Mouse (Mus musculus) neural tube, embryonic 10.5 days (tissue): ENCODE measurements around the gene Kif13a.

Source experiments
- DNase-seq: peaks from one replicate; pipeline ENCODE4 v3.0.0-alpha.2; 2017; ENCODE audit warnings: low spot score; ENCODE audit errors: extremely low spot score

Gene Kif13a

GRCm38 (mm10) chr13:46735219-46735807 is 194.4 kb downstream of the Kif13a start:
- DNase-seq: no peak

DNA sequence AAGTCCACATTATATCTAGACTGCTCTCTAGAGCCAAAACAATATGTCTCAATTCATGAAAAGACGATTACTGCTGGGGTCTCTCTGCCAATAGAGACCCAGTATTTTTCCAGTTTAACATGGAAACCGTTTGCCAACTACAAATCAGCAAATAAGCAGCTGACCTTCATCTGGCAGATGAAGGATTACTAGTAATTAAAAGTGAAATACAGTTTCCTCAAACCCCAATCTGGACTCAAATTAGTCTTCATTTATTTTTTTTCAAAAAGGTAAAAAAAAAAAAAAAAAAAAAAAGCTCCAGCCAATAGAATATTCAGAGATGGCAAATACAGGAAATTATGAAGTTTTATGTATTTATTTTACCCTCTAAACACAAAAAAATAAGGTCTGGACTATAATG is 199.7 kb downstream of the Kif13a start:
- no peak for DNase-seq

DNA sequence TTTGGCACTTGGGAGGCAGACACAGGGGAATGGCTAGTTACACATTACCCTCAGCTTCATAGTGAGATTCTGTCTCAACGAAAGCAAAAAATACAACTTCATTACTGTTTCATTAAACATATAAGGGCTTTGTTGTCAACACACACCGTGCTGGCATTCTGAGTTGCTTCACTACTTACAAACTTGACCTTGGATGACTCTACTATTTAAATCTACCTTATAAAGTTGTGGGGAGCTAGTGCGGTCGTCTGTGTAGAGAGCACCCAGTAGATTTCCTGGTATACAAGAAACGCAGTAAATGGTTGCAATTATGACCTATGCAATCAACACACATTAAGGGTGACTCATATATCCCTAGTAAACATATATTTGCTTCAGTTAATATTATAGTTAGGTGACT is 201.3 kb downstream of the Kif13a start:
- DNase-seq: no peak

GRCm38 (mm10) chr13:46727837-46728268 is 201.8 kb downstream of the Kif13a start, which contains the start of gene Nup153:
Nup153 (minus strand) TSS chr13:46727940.
- DNase-seq: peak; percentile 100

DNA sequence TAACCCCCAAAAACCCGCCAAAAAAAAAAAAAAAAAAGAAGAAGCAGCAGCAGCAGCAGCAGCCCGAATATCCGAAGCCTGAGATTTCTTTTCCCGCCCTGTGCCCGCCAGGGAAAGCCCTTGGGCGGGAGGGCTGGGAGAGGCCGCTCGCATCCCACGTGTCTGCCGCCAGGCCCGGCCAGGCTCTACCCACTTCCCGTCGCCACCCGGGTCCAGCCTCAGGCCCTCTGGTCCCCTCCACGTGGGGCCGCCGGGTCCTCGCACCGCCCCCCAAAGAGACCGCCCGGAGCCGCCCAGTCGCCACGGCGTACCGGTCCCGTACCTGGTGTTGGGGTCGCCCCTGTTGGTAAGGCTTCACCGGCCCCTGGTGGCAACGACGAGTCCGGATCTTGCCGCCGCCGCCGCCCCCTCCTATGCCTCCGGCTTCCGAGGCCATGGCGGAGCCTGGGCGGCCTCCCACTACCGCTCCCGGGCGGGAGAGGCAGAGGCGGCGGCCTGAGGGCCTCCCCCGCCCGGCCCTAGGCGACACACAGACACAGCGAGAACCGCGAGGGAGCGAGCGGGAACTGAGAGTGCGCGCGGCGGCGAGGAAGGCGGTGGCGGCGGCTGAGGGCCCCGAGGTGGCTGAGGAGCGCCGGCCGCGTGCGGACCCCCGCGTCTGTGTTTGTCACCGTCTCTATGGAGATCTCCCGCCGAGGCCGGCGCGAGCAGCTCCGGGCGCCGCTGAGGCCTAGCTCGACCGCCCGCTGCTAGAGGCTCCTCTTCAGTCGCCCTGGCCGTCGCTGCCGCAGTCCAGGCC is 202.4 kb downstream of the Kif13a start:
- DNase-seq: peak; percentile 81

GRCm38 (mm10) chr13:46726288-46727037 is 203.2 kb downstream of the Kif13a start:
- DNase-seq: peak; percentile 50

GRCm38 (mm10) chr13:46725227-46725626 is 204.4 kb downstream of the Kif13a start:
- DNase-seq: no peak

- DNase-seq: no peak
Observed at GRCm38 (mm10) chr13:46724371-46724770, 205.3 kb downstream of the Kif13a start.

DNA sequence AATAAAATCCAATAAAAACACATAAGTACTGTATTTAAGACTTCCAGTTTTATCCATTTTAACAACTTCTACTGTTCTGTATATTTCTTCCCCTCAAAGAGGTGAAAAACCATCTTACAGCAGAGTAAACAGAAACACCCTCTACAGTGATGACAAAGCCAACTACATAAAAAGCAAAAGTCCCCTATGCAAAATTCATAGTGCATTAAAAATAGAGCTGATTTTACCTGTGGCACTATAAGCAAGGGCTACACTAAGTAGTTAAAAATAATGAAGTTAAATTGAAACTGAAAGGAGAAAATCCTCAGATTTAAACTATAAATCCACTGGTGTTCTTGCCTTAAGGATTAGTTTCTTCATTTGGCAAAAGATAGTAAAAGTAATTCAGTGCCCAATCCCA is 208.7 kb downstream of the Kif13a start:
- no peak for DNase-seq

- DNase-seq: no peak
Observed at GRCm38 (mm10) chr13:46718893-46719400, 210.7 kb downstream of the Kif13a start.

- no peak for DNase-seq
Observed at GRCm38 (mm10) chr13:46715976-46716639, 213.6 kb downstream of the Kif13a start.

GRCm38 (mm10) chr13:46713486-46713885 is 216.2 kb downstream of the Kif13a start:
- DNase-seq: no peak

DNA sequence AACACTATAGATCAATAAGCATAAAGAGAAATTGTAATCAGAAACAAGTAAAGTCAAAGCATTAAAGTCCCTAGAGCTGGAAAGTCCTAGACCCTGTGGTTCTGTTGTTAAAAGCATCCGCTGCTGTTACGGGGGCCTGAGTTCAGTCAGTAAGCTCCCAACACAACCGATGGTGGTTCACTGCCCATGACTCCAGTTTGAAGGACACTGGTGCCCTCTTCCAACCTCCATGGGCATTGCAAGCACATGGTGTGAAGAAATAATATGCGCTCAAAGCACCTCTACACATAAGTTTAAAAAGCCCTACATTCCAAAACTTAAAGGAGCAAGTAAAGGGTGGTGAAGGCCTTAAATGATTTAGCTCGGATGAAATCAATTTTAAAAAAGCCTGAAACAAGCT is 226.5 kb downstream of the Kif13a start:
- no peak for DNase-seq

- no peak for DNase-seq
Observed at GRCm38 (mm10) chr13:46701486-46701885, 228.2 kb downstream of the Kif13a start.

- no peak for DNase-seq
Observed at GRCm38 (mm10) chr13:46699372-46699771, 230.3 kb downstream of the Kif13a start.
